Mouse (Mus musculus) kidney, embryonic 14.5 days (tissue): Measurements from ENCODE around the gene Sox10. TPM values are rescaled to one million over a fixed set of nuclear protein-coding genes. Genes with fewer than 3 reads are reported as not detected.
A peak's percentile ranks its signal among the peaks of the same experiment; 100 is the strongest.

Source experiments
- ATAC-seq: fragments of 200-750 bp; cut with Nextera tagmentation; 2 replicates; pipeline ENCODE4 v1.8.0; 2017; ENCODE audit warnings: moderate number of reproducible peaks, mild to moderate bottlenecking, moderate TSS enrichment, moderate library complexity; ENCODE audit not compliant: low FRiP score, low TSS enrichment
- H3K27ac ChIP-seq: fragments of 300-500 bp; sonication (generic); 2 replicates; pipeline ENCODE4 v1.5.1; 2014; ENCODE audit warnings: low read depth, mild to moderate bottlenecking, low read length, moderate library complexity, mixed read lengths
- H3K27me3 ChIP-seq: fragments of 300-500 bp; sonication (generic); 2 replicates; pipeline ENCODE4 v1.6.1; 2014; ENCODE audit warnings: mild to moderate bottlenecking, low read length; ENCODE audit not compliant: control insufficient read depth, insufficient read depth
- H3K36me3 ChIP-seq: fragments of 300-500 bp; sonication (generic); 2 replicates; pipeline ENCODE4 v1.6.1; 2014; ENCODE audit warnings: low read length, mixed read lengths; ENCODE audit not compliant: control insufficient read depth, insufficient read depth
- H3K4me1 ChIP-seq: fragments of 300-500 bp; sonication (generic); 2 replicates; pipeline ENCODE4 v1.6.1; 2014; ENCODE audit warnings: low read length, mixed read lengths; ENCODE audit not compliant: control insufficient read depth, insufficient read depth
- H3K4me2 ChIP-seq: fragments of 300-500 bp; sonication (generic); replicated peaks from 2 replicates; pipeline ENCODE4 v1.6.1; 2014; ENCODE audit warnings: low read depth, mild to moderate bottlenecking, low read length
- H3K4me3 ChIP-seq: fragments of 300-500 bp; sonication (generic); 2 replicates; pipeline ENCODE4 v1.5.1; 2014; ENCODE audit warnings: mild to moderate bottlenecking, low read length
- H3K9ac ChIP-seq: fragments of 300-500 bp; sonication (generic); 2 replicates; pipeline ENCODE4 v1.6.1; 2014; ENCODE audit warnings: low read depth, mild to moderate bottlenecking, low read length, moderate library complexity
- H3K9me3 ChIP-seq: fragments of 300-500 bp; sonication (generic); 2 replicates; pipeline ENCODE4 v1.6.1; 2016; ENCODE audit warnings: low read length; ENCODE audit not compliant: control insufficient read depth
- WGBS: fragments of 180-500 bp; shearing (Covaris S2); extraction: QIAGEN DNeasy Blood & Tissue Kit; methylation state at CpG from one replicate; pipeline ENCODE4 v1.1.7; 2014; 5-methylcytosine and 5-hydroxymethylcytosine counted together
- polyA plus RNA-seq: library from polyadenylated mRNA; unstranded; fragments of >200 nt; fragmentation: Nextera tagmentation; extraction: Ambion mirVana; gene quantifications from 2 replicates; pipeline ENCODE4 v1.2.1, GENCODE M21; 2014

Gene Sox10
- polyA plus RNA-seq, 1 experiment from 2014 or later: 0.22 TPM

GRCm38 (mm10) chr15:79185213-79185612 is 20.2 kb upstream of the Sox10 start:
- no peaks in the 10 kb centered on the region for H3K27me3 ChIP-seq
- no peaks in the 10 kb centered on the region for H3K4me1 ChIP-seq
- H3K4me3 ChIP-seq: no peak overlapping the region
- no peak for ATAC-seq
- no peak overlapping the region for H3K9ac ChIP-seq
- H3K27ac ChIP-seq: no peak overlapping the region
- no peaks in the 10 kb centered on the region for H3K9me3 ChIP-seq
- 82% methylated on average over 10 of the region's 10 CpGs for WGBS
- H3K4me2 ChIP-seq: no peak overlapping the region
- no peaks in the 10 kb centered on the region for H3K36me3 ChIP-seq

GRCm38 (mm10) chr15:79176905-79177304 is 11.9 kb upstream of the Sox10 start:
- H3K36me3 ChIP-seq: no peaks in the 10 kb centered on the region
- no peak overlapping the region for H3K27ac ChIP-seq
- no peak overlapping the region for H3K4me3 ChIP-seq
- WGBS: 26% methylated on average over 6 of the region's 6 CpGs
- no peak overlapping the region for H3K4me2 ChIP-seq
- no peak overlapping the region for H3K9ac ChIP-seq
- ATAC-seq: 0 out of 2 replicates have a peak, but pooled peaks have one; percentile 22
- no peaks in the 10 kb centered on the region for H3K27me3 ChIP-seq
- H3K9me3 ChIP-seq: no peaks in the 10 kb centered on the region
- H3K4me1 ChIP-seq: no peaks in the 10 kb centered on the region

- H3K36me3 ChIP-seq: no peaks in the 10 kb centered on the region
- no peak for ATAC-seq
- no peak overlapping the region for H3K27ac ChIP-seq
- no peak overlapping the region for H3K9ac ChIP-seq
- no peak overlapping the region for H3K4me2 ChIP-seq
- no peak overlapping the region for H3K4me3 ChIP-seq
- no peaks in the 10 kb centered on the region for H3K9me3 ChIP-seq
- 42% methylated on average over 8 of the region's 8 CpGs for WGBS
- H3K27me3 ChIP-seq: peaks cover 46% of the 10 kb centered on the region
- 0 out of 2 replicates have a peak, but pooled peaks cover 2% of the 10 kb centered on the region for H3K4me1 ChIP-seq
These were observed 1.7 kb upstream of the Sox10 start for GRCm38 (mm10) chr15:79166712-79167111.

GRCm38 (mm10) chr15:79164251-79164650 is 789 bp downstream of the Sox10 start:
- Histone ChIP-seq H3K4me3 (no peak overlapping the region), H3K27me3 (peaks cover 51% of the 10 kb centered on the region), H3K36me3 (no peaks in the 10 kb centered on the region), H3K9ac (no peak overlapping the region), H3K4me1 (0 out of 2 replicates have a peak, but pooled peaks cover 2% of the 10 kb centered on the region), H3K9me3 (no peaks in the 10 kb centered on the region), H3K27ac (no peak overlapping the region), H3K4me2 (no peak overlapping the region)
- ATAC-seq: no peak; the same call in 1 of the 2 replicates
- 5% methylated on average over 14 of the region's 15 CpGs for WGBS

GRCm38 (mm10) chr15:79162822-79163221 is 2.2 kb downstream of the Sox10 start:
- WGBS: 48% methylated on average over 14 of the region's 14 CpGs
- H3K9ac ChIP-seq: no peak overlapping the region
- peaks cover 51% of the 10 kb centered on the region for H3K27me3 ChIP-seq
- no peaks in the 10 kb centered on the region for H3K36me3 ChIP-seq
- no peak overlapping the region for H3K4me2 ChIP-seq
- no peak overlapping the region; the same call in 1 of the 2 replicates for H3K4me3 ChIP-seq
- no peak for ATAC-seq
- H3K27ac ChIP-seq: no peak overlapping the region
- H3K4me1 ChIP-seq: 0 out of 2 replicates have a peak, but pooled peaks cover 2% of the 10 kb centered on the region
- H3K9me3 ChIP-seq: no peaks in the 10 kb centered on the region

GRCm38 (mm10) chr15:79162301-79162700 is 2.7 kb downstream of the Sox10 start:
- no peaks in the 10 kb centered on the region for H3K36me3 ChIP-seq
- WGBS: 78% methylated on average over 7 of the region's 7 CpGs
- H3K4me1 ChIP-seq: 0 out of 2 replicates have a peak, but pooled peaks cover 2% of the 10 kb centered on the region
- H3K27me3 ChIP-seq: peaks cover 51% of the 10 kb centered on the region
- H3K9ac ChIP-seq: no peak overlapping the region
- no peak overlapping the region for H3K4me3 ChIP-seq
- no peak overlapping the region for H3K4me2 ChIP-seq
- no peak for ATAC-seq
- no peak overlapping the region for H3K27ac ChIP-seq
- H3K9me3 ChIP-seq: no peaks in the 10 kb centered on the region

GRCm38 (mm10) chr15:79155572-79155971 is 9.5 kb downstream of the Sox10 start:
- 24% methylated on average over 3 of the region's 3 CpGs for WGBS
- no peaks in the 10 kb centered on the region for H3K9me3 ChIP-seq
- no peaks in the 10 kb centered on the region for H3K4me1 ChIP-seq
- no peak overlapping the region for H3K4me3 ChIP-seq
- H3K4me2 ChIP-seq: no peak overlapping the region
- peaks cover 19% of the 10 kb centered on the region for H3K36me3 ChIP-seq
- H3K9ac ChIP-seq: no peak overlapping the region
- ATAC-seq: no peak
- peaks cover 4% of the 10 kb centered on the region; the same call in 1 of the 2 replicates for H3K27me3 ChIP-seq
- no peak overlapping the region for H3K27ac ChIP-seq

- no peak overlapping the region for H3K27ac ChIP-seq
- 54% methylated on average over 6 of the region's 6 CpGs for WGBS
- peaks cover 40% of the 10 kb centered on the region for H3K36me3 ChIP-seq
- no peaks in the 10 kb centered on the region for H3K4me1 ChIP-seq
- H3K9ac ChIP-seq: no peak overlapping the region
- H3K9me3 ChIP-seq: no peaks in the 10 kb centered on the region
- H3K4me2 ChIP-seq: no peak overlapping the region
- H3K27me3 ChIP-seq: no peaks in the 10 kb centered on the region
- no peak overlapping the region for H3K4me3 ChIP-seq
- ATAC-seq: no peak
These were observed 12.3 kb downstream of the Sox10 start for GRCm38 (mm10) chr15:79152709-79153108.

GRCm38 (mm10) chr15:79151881-79152280 is 13.2 kb downstream of the Sox10 start:
- peaks cover 48% of the 10 kb centered on the region for H3K36me3 ChIP-seq

More at GRCm38 (mm10) chr15:79151881-79152280, 13.2 kb downstream of the Sox10 start:
- 83% methylated on average over 8 of the region's 8 CpGs for WGBS
- H3K4me2 ChIP-seq: no peak overlapping the region
- H3K4me3 ChIP-seq: no peak overlapping the region
- H3K9ac ChIP-seq: no peak overlapping the region
- H3K4me1 ChIP-seq: no peaks in the 10 kb centered on the region
- H3K27me3 ChIP-seq: no peaks in the 10 kb centered on the region
- H3K27ac ChIP-seq: no peak overlapping the region
- H3K9me3 ChIP-seq: no peaks in the 10 kb centered on the region
- ATAC-seq: no peak
